Mouse (Mus musculus) G1E (cell line): Measurements from ENCODE around the gene Cgnl1.

Experiments used
- CTCF ChIP-seq: IDR thresholded peaks from 2 replicates; pipeline ENCODE4 v1.5.1; 2012; ENCODE audit warnings: low read depth, low read length, inconsistent platforms, mixed read lengths
- GATA1 ChIP-seq: IDR thresholded peaks from 2 replicates; pipeline ENCODE4 v1.6.1; 2012; ENCODE audit warnings: borderline replicate concordance, low read length, inconsistent platforms, mixed read lengths

- TF ChIP-seq CTCF (no peak), GATA1 (no peak)
These were observed 114.2 kb downstream of the Cgnl1 start for GRCm38 (mm10) chr9:71657199-71657598.
